Mouse (Mus musculus): Measurements from ENCODE around the gene Ulk3.

- TF ChIP-seq POLR2A (IDR thresholded peaks at IDR 0.05; ENCODE audit: borderline replicate concordance, extremely low read depth, low read depth, low read length) (no peak), CTCF (IDR thresholded peaks at IDR 0.05; ENCODE audit: insufficient read depth, low read length) (no peak)
These were observed 39.0 kb upstream of the Ulk3 start for GRCm38 (mm10) chr9:57550126-57550862.
